Mouse (Mus musculus): ENCODE results near the gene Rps27l. TPM values are rescaled to one million over a fixed set of nuclear protein-coding genes. Genes with fewer than 3 reads are reported as not detected.

The Rps27l gene
- polyA plus RNA-seq, 1 experiment from 2014 or later, result 1,028 TPM

DNA sequence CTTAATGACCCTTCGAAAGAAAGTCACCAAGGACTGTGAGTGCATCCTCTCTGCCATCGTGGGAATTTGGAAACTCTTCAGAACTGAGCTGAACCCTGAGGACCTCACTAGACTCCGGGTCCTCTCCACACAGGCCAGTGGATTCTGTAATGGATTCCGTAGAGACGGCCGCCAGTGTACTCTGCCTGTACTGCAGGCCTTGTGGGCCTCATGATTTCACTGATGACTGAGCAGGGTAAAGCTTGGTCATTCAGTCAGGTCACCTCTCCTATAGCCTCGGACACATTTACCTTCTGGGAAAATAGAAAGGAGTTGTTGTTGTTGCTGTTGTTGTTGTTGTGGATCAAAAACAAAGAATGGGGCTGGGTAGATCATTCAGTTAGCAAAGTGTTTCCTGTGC, 36.2 kb downstream of the Rps27l start:
- H3K4me2 ChIP-seq, result no peak overlapping the region
- H3K27me3 ChIP-seq (replicated peaks; ENCODE audit: control insufficient read depth, insufficient read depth, low read length), result 0 out of 2 replicates have a peak, but pooled peaks cover 2% of the 10 kb centered on the region
- no peak for ATAC-seq (replicated peaks; ENCODE audit: low FRiP score)
- WGBS, result 83% methylated on average over 7 of the region's 7 CpGs
- H3K36me3 ChIP-seq (ENCODE audit: control insufficient read depth, insufficient read depth, low read length), result no peaks in the 10 kb centered on the region
- H3K9me3 ChIP-seq (ENCODE audit: control insufficient read depth, low read length), result no peaks in the 10 kb centered on the region
- no peak overlapping the region for H3K9ac ChIP-seq (ENCODE audit: low read depth, low read length)
- no peak overlapping the region for H3K4me3 ChIP-seq (ENCODE audit: low read depth, low read length)
- no peak for DNase-seq (ENCODE audit: low spot score)
- no peak overlapping the region for H3K27ac ChIP-seq (ENCODE audit: low read depth, low read length)
- no peaks in the 10 kb centered on the region for H3K4me1 ChIP-seq (replicated peaks; ENCODE audit: control insufficient read depth, insufficient read depth, low read length)

GRCm38 (mm10) chr9:66985377-66985776, 39.5 kb downstream of the Rps27l start:
- H3K36me3 ChIP-seq (ENCODE audit: control insufficient read depth, insufficient read depth, low read length), result no peaks in the 10 kb centered on the region
- H3K27me3 ChIP-seq (replicated peaks; ENCODE audit: control insufficient read depth, insufficient read depth, low read length), result 0 out of 2 replicates have a peak, but pooled peaks cover 2% of the 10 kb centered on the region
- no peak overlapping the region for H3K4me3 ChIP-seq (ENCODE audit: low read depth, low read length)
- WGBS, result 63% methylated on average over 7 of the region's 7 CpGs
- H3K27ac ChIP-seq (ENCODE audit: low read depth, low read length), result no peak overlapping the region
- H3K9me3 ChIP-seq (ENCODE audit: control insufficient read depth, low read length), result no peaks in the 10 kb centered on the region
- DNase-seq (ENCODE audit: low spot score) (no peak), ATAC-seq (replicated peaks; ENCODE audit: low FRiP score) (no peak)
- no peak overlapping the region for H3K9ac ChIP-seq (ENCODE audit: low read depth, low read length)
- H3K4me1 ChIP-seq (replicated peaks; ENCODE audit: control insufficient read depth, insufficient read depth, low read length), result peaks cover 18% of the 10 kb centered on the region
- no peak overlapping the region for H3K4me2 ChIP-seq

DNA sequence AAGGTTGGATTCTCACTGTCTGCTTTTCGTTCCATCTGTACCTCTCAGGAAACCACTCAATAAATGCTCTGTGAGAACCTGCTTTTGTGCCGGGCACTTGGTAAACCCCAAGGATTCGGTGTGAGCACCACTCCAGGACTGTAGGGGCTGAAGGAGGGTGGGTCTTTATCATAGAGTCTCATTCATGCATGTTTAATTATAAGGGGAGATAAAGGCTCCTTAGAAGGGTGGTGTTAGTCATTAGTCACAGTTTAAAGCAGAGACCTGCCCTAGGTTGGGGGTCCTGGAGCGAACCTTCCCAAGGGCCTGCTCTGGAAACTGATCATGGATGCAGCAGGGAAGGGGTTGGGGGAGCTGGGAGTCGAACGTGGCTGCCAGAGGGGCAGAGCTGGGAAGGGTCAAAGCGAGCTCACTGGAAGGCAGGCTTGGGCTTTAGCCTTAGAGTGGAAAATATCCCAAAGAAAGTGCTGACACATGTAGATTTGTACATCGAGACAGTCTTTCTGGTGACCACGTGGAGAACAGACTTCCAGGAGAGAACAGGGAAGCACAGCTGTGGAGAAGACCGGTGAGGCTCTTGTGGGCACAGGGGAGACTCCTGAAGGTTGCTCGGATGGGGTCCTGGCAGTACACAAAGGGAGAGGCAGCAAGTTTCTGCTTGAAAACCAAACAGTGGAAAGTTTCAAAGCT, 42.5 kb downstream of the Rps27l start:
- Histone ChIP-seq H3K4me3 (ENCODE audit: low read depth, low read length) (peak overlapping the region; percentile 27; the same call in 1 of the 2 replicates), H3K27me3 (replicated peaks; ENCODE audit: control insufficient read depth, insufficient read depth, low read length) (0 out of 2 replicates have a peak, but pooled peaks cover 2% of the 10 kb centered on the region), H3K4me2 (peak overlapping the region; percentile 57), H3K27ac (ENCODE audit: low read depth, low read length) (peak overlapping the region; percentile 63), H3K36me3 (ENCODE audit: control insufficient read depth, insufficient read depth, low read length) (no peaks in the 10 kb centered on the region), H3K9ac (ENCODE audit: low read depth, low read length) (peak overlapping the region; percentile 43; the same call in 1 of the 2 replicates), H3K9me3 (ENCODE audit: control insufficient read depth, low read length) (no peaks in the 10 kb centered on the region), H3K4me1 (replicated peaks; ENCODE audit: control insufficient read depth, insufficient read depth, low read length) (peaks cover 22% of the 10 kb centered on the region)
- DNase-seq (ENCODE audit: low spot score) (peak; percentile 41), ATAC-seq (replicated peaks; ENCODE audit: low FRiP score) (peak; percentile 90)
- WGBS, result 51% methylated on average over 11 of the region's 11 CpGs

DNA sequence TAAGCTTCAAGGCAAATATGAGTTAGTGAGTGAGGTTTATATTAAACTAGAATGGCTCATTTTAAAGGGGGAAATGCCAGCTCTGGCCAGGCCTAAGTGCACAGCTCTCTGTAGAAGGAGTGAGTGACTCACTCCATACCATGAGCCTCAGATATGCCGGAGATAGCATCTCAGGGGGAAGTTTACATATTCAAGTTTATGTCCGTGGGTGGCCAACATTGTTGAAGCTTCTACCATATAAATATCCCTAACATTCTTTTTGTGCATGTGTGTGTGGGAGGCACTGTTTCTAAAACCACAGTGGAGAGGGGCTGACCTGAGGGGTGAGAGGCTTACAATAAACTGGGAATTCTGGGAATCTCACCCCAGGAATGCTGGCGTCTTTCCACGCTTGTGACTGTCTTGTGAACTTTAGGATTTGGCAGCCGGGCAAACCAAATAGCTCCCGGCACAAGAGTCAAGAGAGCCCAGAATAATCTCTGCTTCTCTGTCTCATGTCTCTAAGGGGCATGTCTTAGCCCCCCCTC, 43.1 kb downstream of the Rps27l start:
- no peak overlapping the region for H3K4me3 ChIP-seq (ENCODE audit: low read depth, low read length)
- DNase-seq (ENCODE audit: low spot score) (no peak), ATAC-seq (replicated peaks; ENCODE audit: low FRiP score) (no peak)
- no peaks in the 10 kb centered on the region for H3K36me3 ChIP-seq (ENCODE audit: control insufficient read depth, insufficient read depth, low read length)
- H3K4me1 ChIP-seq (replicated peaks; ENCODE audit: control insufficient read depth, insufficient read depth, low read length), result peaks cover 22% of the 10 kb centered on the region
- no peak overlapping the region for H3K9ac ChIP-seq (ENCODE audit: low read depth, low read length)
- no peaks in the 10 kb centered on the region for H3K9me3 ChIP-seq (ENCODE audit: control insufficient read depth, low read length)
- peak overlapping the region; percentile 57; the same call in 1 of the 2 replicates for H3K4me2 ChIP-seq
- H3K27me3 ChIP-seq (replicated peaks; ENCODE audit: control insufficient read depth, insufficient read depth, low read length), result 0 out of 2 replicates have a peak, but pooled peaks cover 2% of the 10 kb centered on the region
- 45% methylated on average over 6 of the region's 6 CpGs for WGBS
- H3K27ac ChIP-seq (ENCODE audit: low read depth, low read length), result peak overlapping the region; percentile 63

- ATAC-seq (replicated peaks; ENCODE audit: low FRiP score) (no peak), DNase-seq (ENCODE audit: low spot score) (no peak)
- H3K4me2 ChIP-seq, result no peak overlapping the region; the same call in 1 of the 2 replicates
- 0 out of 2 replicates have a peak, but pooled peaks cover 2% of the 10 kb centered on the region for H3K27me3 ChIP-seq (replicated peaks; ENCODE audit: control insufficient read depth, insufficient read depth, low read length)
- H3K9ac ChIP-seq (ENCODE audit: low read depth, low read length), result no peak overlapping the region
- H3K36me3 ChIP-seq (ENCODE audit: control insufficient read depth, insufficient read depth, low read length), result no peaks in the 10 kb centered on the region
- 77% methylated on average over 6 of the region's 6 CpGs for WGBS
- no peaks in the 10 kb centered on the region for H3K9me3 ChIP-seq (ENCODE audit: control insufficient read depth, low read length)
- peak overlapping the region; percentile 54; the same call in 1 of the 2 replicates for H3K27ac ChIP-seq (ENCODE audit: low read depth, low read length)
- no peak overlapping the region for H3K4me3 ChIP-seq (ENCODE audit: low read depth, low read length)
- H3K4me1 ChIP-seq (replicated peaks; ENCODE audit: control insufficient read depth, insufficient read depth, low read length), result peaks cover 25% of the 10 kb centered on the region
Observed at GRCm38 (mm10) chr9:66989581-66989980, 43.7 kb downstream of the Rps27l start.

- 80% methylated on average over 5 of the region's 5 CpGs for WGBS
- Histone ChIP-seq H3K36me3 (ENCODE audit: control insufficient read depth, insufficient read depth, low read length) (no peaks in the 10 kb centered on the region), H3K9me3 (ENCODE audit: control insufficient read depth, low read length) (no peaks in the 10 kb centered on the region), H3K9ac (ENCODE audit: low read depth, low read length) (no peak overlapping the region), H3K4me3 (ENCODE audit: low read depth, low read length) (no peak overlapping the region), H3K4me1 (replicated peaks; ENCODE audit: control insufficient read depth, insufficient read depth, low read length) (peaks cover 25% of the 10 kb centered on the region), H3K27me3 (replicated peaks; ENCODE audit: control insufficient read depth, insufficient read depth, low read length) (0 out of 2 replicates have a peak, but pooled peaks cover 1% of the 10 kb centered on the region), H3K27ac (ENCODE audit: low read depth, low read length) (peak overlapping the region; percentile 54; the same call in 1 of the 2 replicates), H3K4me2 (no peak overlapping the region)
- ATAC-seq (replicated peaks; ENCODE audit: low FRiP score), result no peak
- DNase-seq (ENCODE audit: low spot score), result no peak
Observed at GRCm38 (mm10) chr9:66990046-66990445, 44.2 kb downstream of the Rps27l start.

DNA sequence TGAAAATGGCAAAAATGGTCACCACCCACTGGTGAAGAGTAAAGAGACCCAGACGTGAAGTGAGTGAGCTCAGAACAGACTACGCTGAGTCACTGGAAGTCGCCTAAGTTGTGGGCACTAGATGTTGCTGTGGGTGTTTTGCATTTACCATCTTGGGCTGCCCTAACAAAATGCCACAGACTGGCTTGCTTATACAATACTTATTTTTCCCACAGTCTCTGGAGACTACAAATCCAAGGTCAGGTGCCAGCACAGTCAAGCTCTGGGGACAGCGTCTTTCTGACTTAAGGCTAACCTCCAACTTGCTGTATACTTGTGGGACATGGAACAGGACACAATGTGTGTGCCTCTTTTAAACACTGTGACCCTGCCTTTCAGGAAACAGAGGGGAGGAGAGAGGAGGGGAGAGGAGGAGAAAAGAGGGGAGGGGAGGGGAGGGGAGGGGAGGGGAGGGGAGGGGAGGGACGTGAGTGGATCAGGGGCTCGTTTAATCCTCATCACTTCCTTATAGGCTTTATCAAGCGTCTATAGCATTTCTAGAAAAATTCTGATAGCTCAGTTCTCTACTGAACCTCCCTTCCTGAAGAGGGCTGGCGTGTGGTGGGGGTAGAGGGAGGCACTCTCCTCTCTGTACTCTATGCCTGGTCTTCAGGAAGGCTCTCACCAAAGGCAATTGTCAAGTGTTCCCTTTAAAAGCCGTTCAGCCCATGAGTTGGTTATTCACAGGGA, 45.3 kb downstream of the Rps27l start:
- Histone ChIP-seq H3K4me2 (peak overlapping the region; percentile 30), H3K9ac (ENCODE audit: low read depth, low read length) (peak overlapping the region; percentile 5; the same call in 1 of the 2 replicates), H3K4me1 (replicated peaks; ENCODE audit: control insufficient read depth, insufficient read depth, low read length) (peaks cover 25% of the 10 kb centered on the region), H3K9me3 (ENCODE audit: control insufficient read depth, low read length) (no peaks in the 10 kb centered on the region), H3K36me3 (ENCODE audit: control insufficient read depth, insufficient read depth, low read length) (no peaks in the 10 kb centered on the region), H3K27me3 (replicated peaks; ENCODE audit: control insufficient read depth, insufficient read depth, low read length) (no peaks in the 10 kb centered on the region), H3K4me3 (ENCODE audit: low read depth, low read length) (no peak overlapping the region), H3K27ac (ENCODE audit: low read depth, low read length) (0 out of 2 replicates have a peak overlapping the region, but pooled peaks have one; percentile 41)
- ATAC-seq (replicated peaks; ENCODE audit: low FRiP score) (no peak; the same call in 1 of the 2 replicates), DNase-seq (ENCODE audit: low spot score) (no peak)
- 40% methylated on average over 9 of the region's 9 CpGs for WGBS

- no peak for DNase-seq (ENCODE audit: low spot score)
- H3K9ac ChIP-seq (ENCODE audit: low read depth, low read length), result no peak overlapping the region
- ATAC-seq (replicated peaks; ENCODE audit: low FRiP score), result no peak
- WGBS, result 63% methylated on average over 8 of the region's 8 CpGs
- no peak overlapping the region for H3K4me3 ChIP-seq (ENCODE audit: low read depth, low read length)
- H3K27ac ChIP-seq (ENCODE audit: low read depth, low read length), result 0 out of 2 replicates have a peak overlapping the region, but pooled peaks have one; percentile 13
- H3K27me3 ChIP-seq (replicated peaks; ENCODE audit: control insufficient read depth, insufficient read depth, low read length), result no peaks in the 10 kb centered on the region
- H3K4me2 ChIP-seq, result peak overlapping the region; percentile 30
- no peaks in the 10 kb centered on the region for H3K36me3 ChIP-seq (ENCODE audit: control insufficient read depth, insufficient read depth, low read length)
- peaks cover 25% of the 10 kb centered on the region for H3K4me1 ChIP-seq (replicated peaks; ENCODE audit: control insufficient read depth, insufficient read depth, low read length)
- H3K9me3 ChIP-seq (ENCODE audit: control insufficient read depth, low read length), result no peaks in the 10 kb centered on the region
Observed at GRCm38 (mm10) chr9:66991750-66992410, 46.0 kb downstream of the Rps27l start.
